Mouse (Mus musculus): ENCODE measurements around the gene Slc4a5.
"Not testable (repeated sequence)": the region's sequence is repeated elsewhere in the genome, so short reads cannot be mapped to it uniquely, and the experiment has no call there.

Gene Slc4a5

DNA sequence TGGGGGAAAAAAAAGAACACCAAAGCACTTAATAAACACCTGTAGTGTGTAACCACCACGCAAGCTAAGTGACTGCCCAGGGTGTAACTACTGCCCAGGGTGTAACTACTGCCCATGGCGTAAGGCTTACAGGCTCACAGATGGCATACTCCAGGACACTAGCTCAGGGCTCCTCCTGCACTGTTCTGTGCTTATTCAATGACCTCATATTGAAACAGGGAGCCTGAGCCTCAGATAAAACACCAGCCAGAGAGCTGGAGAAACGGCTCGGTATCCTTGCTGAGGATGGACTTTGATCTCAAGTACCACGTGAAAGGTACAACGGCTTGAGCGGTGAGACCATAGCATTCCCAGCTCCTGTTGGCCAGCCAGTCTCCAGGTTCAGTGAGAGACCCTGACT, 92.4 kb downstream of the Slc4a5 start:
- no peak for DNase-seq

DNA sequence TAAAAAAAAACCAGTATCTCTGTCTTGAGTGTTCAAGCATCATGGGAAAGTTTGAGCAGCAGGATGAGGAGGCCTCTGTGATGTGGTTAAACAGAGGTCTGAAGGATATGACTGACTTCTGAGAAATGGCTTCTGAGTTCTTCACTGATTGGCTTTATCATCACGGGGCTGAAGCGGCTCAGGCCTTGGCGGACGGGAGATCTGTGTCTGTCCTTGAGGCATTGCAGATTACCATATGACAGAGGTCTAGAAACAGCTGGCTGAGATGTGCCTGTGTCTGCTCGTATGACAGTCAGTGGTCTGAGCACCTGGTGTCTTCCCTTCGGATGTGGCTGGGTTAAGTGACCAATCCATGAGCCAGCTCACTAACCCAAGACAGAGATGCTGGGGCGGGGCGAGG, 92.9 kb downstream of the Slc4a5 start:
- no peak for DNase-seq

DNA sequence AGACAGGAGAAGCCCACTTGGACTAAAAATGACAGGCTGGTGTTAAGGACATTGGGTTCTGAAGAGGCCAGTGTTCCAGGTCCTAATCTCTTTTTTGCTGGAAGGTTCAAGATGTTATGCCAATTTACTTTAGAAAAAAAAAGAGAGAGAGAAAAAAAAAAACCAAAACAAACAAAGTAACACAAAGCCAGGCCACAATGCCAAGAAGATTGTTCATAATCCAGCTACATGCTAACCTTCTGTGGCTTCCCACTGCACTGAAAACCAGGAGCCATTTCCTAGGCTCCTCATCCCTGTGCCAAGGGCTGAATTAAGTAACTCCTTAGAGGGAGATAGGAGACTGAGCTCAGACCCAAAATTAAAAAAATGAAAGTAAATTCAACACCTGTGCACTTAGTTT, 95.7 kb downstream of the Slc4a5 start:
- no peak for DNase-seq

DNA sequence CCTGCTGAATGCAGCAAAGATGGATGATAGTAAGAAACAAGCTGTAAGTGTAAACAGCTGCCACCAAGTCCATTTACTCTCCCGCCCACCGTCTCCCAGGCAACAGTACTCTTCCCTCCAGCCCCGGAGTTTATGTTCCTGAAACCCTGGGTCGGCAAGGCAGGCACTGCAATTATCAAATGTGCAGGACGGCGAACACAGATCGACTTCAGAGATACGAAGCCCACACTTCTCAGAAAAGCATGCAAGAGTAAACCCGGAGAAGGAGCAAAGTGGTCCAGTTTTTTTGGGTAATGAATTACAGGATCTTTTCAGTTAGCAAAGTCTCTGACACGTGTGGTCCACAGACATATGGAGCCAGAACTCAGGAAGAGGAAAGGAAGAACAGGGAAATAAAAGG, 96.4 kb downstream of the Slc4a5 start:
- DNase-seq: no peak

DNA sequence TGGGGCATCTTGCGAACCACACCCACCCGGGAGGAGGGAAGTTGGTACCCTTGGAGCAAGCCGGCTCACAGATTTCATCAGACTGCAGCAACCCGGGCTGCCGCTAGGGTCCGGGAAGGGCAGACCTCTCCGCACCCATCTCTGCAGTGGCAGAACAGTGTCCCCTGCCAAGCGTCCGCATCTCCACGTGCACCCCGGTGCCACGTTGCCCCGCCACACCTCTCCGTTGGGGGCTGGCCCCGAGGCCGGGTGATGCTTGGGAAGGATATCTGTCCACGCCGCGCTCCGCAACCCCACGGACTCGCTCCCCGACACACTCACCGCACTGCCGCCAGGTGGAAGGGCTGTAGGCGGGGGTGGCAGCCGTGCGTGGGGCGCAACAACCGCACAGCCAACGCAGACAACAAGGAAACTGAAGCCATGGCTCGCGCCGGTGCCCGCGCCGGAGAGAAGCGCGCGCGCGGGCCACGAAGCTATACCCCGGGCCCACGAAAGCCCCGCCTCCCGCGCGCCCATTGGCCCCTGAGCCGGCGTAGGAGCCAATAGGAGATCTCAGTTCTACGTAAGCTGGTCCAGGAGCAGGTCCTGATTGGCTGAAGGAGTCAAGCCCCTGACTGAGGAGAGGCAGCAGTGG, 97.6 kb downstream of the Slc4a5 start:
- DNase-seq: peak; percentile 82 to 90

GRCm38 (mm10) chr6:83321927-83322326, 102.3 kb downstream of the Slc4a5 start:
- peak; percentile 13 to 22 for DNase-seq

DNA sequence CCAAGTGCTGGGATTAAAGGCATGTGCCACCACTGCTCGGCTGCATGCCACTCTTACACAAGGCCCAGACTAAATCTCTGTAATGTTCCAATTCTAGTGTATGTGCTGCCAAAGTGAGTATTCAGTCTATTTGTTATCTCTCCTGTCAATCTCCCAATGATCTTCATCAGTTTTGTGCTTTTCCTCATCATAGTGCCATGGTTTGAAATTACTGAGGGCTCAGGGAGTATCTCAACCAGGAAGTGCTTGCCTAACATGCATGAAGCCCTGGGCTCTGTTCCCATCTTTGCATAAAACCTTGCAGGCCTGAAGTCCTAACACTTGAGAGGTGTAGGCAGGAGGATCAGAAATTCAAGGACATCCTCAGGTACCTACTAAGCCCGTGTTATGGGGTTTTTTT, 103.2 kb downstream of the Slc4a5 start:
- DNase-seq: no peak

DNA sequence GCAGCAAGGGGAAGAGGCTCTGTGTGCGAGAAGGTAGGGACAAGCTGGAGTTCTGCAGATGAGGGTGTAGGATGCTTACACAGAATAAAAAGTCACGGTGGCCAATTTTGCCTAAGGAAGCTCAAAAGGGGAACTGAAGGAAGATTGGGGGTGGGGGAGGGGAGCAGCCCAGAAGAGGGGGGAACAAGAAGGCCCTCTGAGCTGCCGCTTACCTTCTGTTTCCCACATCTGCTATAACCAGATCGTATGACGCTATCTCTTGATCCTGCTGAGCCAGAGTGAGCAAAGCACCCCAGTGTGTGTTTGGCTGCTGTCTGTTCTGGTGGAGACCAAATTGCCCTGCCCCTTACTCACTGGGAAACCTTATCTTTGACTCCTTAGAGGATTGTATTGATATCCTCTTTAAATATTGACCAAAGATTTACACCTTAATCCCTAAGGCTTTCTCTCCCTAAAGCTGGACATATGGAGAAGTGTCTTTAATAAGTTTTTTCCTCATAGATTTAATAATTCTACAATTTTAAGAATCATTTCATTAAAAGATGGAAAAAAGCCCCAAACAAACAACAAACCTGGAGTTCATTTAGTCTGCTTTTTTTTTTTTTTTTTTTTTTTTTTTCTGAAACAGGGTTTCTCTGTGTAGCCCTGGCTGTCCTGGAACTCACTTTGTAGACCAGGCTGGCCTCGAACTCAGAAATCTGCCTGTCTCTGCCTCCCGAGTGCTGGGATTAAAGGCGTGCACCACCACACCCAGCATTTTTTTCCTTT, 104.2 kb downstream of the Slc4a5 start:
- DNase-seq: peak in 1 of 2 experiments; percentile 10

DNA sequence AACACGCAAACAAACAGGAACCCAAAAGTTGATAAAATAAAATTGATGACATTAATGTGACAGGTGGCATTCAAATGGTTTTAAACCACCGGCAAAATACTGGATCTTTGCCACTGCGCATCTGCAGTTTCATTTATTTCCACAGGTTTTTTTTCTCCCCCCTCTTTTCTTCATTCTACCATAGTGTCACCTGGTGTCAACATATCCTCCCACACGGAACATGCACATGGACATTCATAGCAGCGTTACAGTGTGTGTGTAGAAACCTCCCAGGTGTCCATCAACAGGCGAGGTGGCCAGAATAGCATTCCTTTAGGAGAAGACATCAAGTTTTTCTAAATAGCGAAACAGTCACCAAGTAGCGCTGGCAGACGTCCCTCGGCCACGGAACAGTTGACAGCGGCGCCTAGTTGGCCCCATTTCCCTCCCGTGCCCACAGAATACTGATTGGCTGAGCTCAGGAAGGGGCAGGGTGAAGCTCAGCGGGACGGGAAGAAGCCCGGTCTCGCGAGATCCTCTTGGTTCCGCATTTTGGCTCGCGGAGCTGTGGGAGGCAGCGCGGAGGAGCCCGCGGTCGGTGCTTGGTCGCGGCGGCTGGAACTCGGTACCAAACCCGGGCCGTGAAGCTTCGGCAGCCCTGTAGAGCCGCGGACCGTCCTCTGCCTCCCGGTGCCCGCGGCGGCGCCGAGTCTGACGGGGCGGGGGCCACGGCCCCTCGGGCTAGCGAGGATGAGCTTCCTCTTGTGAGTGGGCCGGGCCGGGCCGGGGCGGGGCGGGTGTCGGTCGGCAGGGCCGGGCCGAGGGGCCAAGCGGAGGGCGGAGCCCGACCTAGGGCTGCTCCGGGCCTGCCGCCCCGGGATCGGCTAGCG, 106.1 kb downstream of the Slc4a5 start, which contains the start of the genes Mthfd2 and Mob1a:
Mthfd2 (minus strand) TSS at position 384 of the 869 bp plus-strand sequence.
Mob1a (plus strand) TSS at position 492 of the 869 bp plus-strand sequence.
- DNase-seq: peak; percentile 91 to 93

DNA sequence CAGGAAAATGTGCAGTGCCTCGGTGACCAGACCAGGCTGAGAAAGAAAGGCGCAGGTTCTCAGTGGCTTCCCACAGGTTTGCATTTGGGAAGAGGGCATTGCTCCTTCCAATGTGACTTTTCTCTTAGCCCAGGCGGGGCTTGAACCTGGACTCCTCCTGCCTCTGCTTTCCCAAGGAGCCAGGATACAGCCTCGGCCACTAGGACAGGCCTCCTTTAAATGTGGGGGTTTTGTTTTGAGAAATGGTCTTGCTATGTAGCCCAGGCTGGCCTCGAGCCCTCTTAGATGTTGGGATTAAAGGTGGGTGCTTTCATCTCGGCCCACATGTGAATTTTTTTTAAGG, 106.7 kb downstream of the Slc4a5 start:
- DNase-seq: no peak

DNA sequence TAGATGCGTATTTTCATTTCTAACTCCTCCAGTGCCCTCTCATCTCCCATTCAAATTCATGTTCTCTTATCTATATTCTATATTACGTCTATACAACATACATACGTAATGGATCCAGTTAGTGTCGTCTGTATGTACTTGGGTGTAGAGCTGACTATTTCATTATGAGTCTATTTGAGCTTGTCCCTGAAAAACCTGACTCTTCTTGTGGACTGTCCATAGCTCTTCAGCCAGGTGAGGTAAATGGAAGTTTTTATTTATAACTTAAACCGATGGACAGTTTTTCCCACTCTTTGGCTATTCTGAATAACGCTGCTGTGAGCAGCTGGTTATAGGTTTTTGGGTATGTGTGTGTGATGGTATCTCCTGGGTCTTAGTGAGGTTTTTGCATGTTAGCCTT, 107.1 kb downstream of the Slc4a5 start:
- DNase-seq: no peak

GRCm38 (mm10) chr6:83327591-83328190, 108.1 kb downstream of the Slc4a5 start:
- no peak for DNase-seq

DNA sequence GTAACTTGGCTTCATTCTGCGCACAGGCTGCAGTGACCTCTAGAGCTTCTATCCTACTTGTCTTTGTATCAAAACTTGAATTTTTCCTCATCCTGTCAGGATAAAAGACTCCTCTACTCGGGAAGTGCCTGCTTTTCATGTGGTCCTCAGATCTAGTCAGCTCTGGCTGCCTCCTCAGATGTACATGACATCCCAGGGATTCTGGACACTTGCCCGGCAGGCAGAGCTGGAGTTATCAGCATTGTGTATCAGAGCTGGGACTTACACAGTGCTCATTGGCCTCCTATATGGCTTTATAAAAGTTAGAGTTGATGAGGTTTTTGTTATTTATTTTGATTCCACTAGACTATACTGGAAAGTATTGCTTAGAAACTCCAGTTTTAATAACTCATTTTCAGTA, 121.8 kb downstream of the Slc4a5 start:
- no peak for DNase-seq

GRCm38 (mm10) chr6:83342957-83343356, 123.3 kb downstream of the Slc4a5 start:
- no peak for DNase-seq

GRCm38 (mm10) chr6:83345285-83345684, 125.7 kb downstream of the Slc4a5 start:
- not testable (repeated sequence) for DNase-seq

GRCm38 (mm10) chr6:83347916-83348315, 128.3 kb downstream of the Slc4a5 start:
- no peak for DNase-seq

DNA sequence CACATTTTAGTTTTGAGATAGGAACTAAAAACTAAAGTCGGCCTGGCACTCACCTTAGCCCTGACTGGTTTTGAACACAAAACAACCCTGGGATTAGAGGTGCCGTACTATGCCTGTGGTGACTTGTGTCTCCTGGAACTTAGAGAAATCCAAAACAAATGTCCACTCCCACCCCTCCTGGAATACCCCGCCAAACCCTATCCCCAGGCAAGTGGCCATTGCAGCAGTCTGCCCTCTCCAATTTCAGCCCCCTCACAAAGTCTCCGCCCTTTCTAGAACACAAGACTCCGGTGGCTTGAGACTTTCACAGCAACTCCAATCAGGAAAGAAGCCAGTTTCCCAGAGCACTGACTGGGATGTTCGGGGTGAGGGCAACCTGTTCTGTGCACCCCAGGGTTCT, 129.2 kb downstream of the Slc4a5 start, which contains the start of gene Bola3:
Bola3 (plus strand) TSS at position 275 of the 400 bp plus-strand sequence.
- no peak for DNase-seq

- peak; percentile 85 to 97 for DNase-seq
Observed at GRCm38 (mm10) chr6:83349274-83349958, 129.8 kb downstream of the Slc4a5 start.

GRCm38 (mm10) chr6:83350172-83350571, 130.5 kb downstream of the Slc4a5 start:
- no peak for DNase-seq

GRCm38 (mm10) chr6:83350851-83351405, 131.3 kb downstream of the Slc4a5 start:
- no peak for DNase-seq

GRCm38 (mm10) chr6:83351490-83352160, 132.0 kb downstream of the Slc4a5 start:
- no peak for DNase-seq

Data from spleen, adult 18-20 months (tissue).